Mouse (Mus musculus): ENCODE measurements at regions not wholly inside any gene's neighbourhood (a gene's known extent, or its start where the extent isn't known, plus 50 kb on each side); places are given as distances from the start of the nearest gene placed in this dataset.
"Not testable (repeated sequence)": the region's sequence is repeated elsewhere in the genome, so short reads cannot be mapped to it uniquely, and the experiment has no call there.

DNA sequence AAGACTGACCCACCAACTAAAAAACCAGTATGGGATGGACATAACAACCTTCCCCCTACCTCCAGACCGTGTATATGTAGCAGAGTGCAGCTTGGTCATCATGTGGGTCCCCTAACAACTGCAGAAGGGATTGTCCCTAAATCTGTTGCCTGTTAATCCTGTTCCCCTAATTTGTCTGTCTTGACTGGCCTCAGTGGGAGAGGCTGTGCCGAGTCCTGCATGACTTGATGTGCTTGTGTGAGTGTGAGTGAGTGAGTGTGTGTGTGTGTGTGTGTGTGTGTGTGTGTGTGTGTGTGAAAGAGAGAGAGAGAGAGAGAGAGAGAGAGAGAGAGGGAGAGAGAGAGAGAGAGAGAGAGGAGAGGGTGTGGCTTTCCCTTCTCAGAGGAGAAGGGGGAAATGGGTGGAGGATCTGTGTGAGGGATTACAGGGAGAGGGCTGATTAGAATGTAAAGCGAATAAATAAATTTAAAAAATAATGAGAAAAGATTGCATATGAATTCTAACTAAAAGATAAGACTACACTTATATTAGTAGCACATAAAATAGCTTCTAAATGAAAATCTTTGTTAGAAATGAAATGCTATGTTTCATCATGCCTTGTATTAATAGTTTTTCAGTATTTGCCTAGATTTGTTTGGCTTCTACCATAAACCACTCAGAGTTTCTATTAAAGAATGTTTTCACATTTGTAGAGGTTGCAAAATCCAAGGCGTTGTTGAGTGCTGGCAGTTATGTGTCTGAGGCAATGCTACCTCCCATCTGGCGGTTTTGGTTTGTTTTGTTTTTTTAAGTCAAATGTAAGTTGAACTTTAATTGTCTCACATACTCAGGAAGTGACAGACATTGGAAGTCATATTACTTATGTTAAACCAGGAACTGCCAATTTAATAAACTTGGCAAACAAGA, 740.9 kb downstream of the Abca13 start:
- peak; percentile 54 for DNase-seq

DNA sequence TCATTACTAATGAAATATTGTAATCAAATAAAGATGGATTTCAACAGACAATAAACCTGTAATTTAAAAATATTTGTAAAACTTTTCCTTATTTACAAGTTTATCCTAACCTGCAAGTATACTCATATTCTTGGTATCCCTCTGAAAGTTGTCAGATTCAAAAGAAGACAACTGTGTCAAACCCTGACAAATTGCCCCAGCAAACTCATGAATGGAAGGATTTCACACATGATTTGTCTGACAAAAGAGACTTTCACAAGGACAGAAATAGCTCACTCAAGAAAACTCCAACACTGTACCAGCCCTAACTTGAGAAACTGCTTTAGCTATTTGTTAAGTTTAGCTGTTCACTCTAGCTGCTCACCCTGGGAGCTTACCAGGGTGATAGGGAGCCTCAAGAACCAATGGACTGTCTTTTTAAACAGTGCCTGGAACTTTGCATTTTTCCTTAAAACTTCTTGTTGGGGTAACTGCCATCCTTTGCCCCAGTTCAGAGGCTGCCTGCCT, 771.0 kb downstream of the Abca13 start:
- no peak for DNase-seq

DNA sequence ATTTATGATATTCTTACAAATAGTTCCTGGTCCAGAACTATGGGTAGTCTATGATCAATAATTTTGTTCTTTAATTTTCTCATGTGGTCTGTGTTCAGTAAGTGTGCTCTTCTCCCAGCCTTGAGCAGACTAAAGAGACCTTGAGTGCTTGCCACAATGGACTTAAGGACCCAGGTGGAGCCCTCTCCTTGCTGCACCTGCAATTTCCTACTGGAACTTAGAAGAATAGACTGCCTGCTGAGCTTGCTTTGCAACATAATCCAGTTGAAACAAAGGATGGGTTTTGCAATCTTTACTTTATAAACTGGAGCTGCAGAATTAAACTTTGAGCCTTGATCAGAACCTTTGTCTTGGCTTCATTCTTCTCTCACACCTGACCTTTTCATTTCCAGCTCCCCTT, 791.2 kb downstream of the Abca13 start:
- no peak for DNase-seq

DNA sequence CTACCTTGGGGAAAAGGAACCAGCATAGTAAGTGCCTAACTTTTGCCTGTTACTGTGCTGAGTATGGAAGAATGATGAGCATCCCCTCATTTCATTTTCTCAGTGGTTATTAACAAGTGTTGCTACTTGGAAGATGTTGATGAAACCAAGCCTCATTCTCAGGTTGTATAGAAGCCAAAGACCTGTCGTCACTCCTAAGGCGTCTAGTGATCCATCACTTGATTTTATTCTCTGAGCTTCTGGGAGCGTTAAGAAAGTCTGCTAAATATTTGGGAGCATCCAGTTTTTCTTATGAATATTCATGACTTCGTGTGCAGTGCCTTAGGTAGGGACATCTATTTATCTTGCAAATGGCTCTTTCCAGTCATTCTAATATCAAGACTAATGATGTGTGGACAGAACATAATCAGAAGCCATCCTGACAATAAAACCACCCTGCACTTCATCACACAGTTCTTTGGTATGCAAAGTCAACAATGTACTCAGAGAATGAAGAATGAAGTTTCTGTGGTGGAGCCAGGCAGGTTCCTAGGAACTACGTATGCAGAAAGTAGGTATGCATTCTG, 802.9 kb downstream of the Abca13 start:
- DNase-seq, result peak; percentile 1

GRCm38 (mm10) chr11:9995356-9995755, 803.6 kb downstream of the Abca13 start:
- DNase-seq, result no peak

- DNase-seq, result peak; percentile 71
Observed at GRCm38 (mm10) chr11:9997532-9998138, 805.9 kb downstream of the Abca13 start.

- no peak for DNase-seq
Observed at GRCm38 (mm10) chr11:10002170-10002569, 810.4 kb downstream of the Abca13 start.

GRCm38 (mm10) chr11:10006881-10007280, 815.1 kb downstream of the Abca13 start:
- DNase-seq, result no peak

DNA sequence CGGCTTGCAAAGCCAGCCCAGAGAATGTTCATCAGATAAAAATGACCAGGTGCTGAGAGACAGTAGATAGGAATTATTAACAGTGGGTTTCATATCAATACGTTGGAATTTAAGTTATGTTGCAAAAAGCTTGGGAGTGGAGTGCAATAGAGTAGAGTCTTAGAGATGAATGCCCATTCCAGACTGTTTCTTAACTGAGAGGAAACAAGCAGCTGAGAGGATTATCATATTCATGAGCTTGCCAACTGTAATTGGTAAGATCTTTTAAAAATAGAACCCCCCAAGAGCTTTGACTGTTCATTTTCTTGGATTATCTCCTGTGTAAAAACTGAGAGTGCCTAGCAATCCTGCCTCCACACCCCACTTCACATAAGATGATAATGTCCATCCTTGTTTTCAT, 854.9 kb downstream of the Abca13 start:
- no peak for DNase-seq

DNA sequence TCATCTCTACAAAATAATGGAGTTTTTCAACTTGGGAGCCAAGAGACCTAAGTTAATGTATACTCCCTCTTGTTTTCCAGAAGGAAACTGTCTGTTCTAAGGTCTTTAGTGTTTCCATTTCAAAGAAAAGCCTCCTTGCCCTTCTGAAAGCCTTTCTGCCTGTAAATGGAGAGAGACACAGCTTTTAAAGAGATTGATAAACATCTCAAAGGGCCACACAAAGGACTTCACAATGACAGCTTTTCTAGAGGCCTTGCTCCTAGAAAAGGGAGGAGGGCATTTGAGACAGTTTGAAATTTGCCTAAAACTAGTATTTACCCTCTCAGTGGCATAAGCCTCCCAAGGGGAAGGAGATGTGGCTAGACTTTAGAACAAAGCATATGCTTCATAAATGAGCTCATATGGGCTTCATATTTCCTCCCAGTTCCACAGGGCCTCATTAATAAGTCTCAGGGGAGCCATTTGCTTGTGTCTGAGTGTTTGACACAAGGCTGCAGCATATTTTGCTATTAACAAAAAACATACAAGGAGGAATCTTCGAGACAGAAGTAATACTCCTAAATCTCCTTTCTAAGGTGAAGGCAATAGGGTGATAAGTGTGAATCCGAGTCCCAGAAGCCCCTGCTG, 860.0 kb downstream of the Abca13 start:
- DNase-seq, result no peak

GRCm38 (mm10) chr11:10071881-10072280, 880.1 kb downstream of the Abca13 start:
- DNase-seq, result no peak

GRCm38 (mm10) chr11:10087939-10088338, 896.2 kb downstream of the Abca13 start:
- no peak for DNase-seq

GRCm38 (mm10) chr11:10102314-10102713, 910.6 kb downstream of the Abca13 start:
- not testable (repeated sequence) for DNase-seq

DNA sequence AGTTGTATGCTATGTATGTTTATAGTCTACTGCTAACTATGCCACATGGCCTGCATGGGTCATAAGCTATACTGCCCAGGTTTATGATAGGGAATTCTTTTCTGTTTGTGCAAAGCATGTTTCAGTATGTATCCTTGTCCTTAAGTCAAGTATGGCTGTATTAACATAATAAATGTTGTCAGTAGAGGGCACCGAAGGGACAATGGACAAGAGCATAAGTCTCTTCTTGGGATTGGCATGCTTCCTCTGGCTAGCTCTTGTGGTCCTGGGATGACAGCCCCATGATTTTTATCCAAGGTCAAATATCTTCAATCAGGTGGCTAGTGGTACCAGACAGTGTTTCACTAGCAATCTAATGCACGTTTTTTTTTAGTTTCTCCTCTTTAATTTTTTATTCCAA, 913.3 kb downstream of the Abca13 start:
- DNase-seq, result no peak

DNA sequence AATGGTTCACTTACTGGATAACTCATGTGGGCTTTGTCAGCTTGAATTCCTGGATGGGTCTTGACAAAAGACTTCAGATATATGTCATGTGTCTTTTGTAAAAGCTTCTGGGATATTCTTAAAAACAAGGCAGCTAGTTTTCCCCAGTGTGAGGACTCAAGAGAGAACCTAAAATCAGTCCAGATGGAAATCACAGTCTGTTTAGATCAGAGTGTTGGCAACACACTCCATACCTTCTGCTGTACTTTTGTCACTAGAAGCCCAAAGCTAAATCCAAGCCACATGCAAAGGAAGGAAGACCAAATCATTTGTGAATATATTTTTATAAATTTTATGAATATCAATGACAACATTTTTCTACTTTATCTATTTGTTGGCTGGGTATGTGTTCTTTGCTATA, 950.4 kb downstream of the Abca13 start:
- no peak for DNase-seq

GRCm38 (mm10) chr11:10149160-10149559, 957.4 kb downstream of the Abca13 start:
- DNase-seq, result no peak

GRCm38 (mm10) chr11:10153836-10154235, 960.2 kb upstream of the Vwc2 start:
- no peak for DNase-seq

- DNase-seq, result no peak
Observed at GRCm38 (mm10) chr11:10193738-10194137, 920.3 kb upstream of the Vwc2 start.

DNA sequence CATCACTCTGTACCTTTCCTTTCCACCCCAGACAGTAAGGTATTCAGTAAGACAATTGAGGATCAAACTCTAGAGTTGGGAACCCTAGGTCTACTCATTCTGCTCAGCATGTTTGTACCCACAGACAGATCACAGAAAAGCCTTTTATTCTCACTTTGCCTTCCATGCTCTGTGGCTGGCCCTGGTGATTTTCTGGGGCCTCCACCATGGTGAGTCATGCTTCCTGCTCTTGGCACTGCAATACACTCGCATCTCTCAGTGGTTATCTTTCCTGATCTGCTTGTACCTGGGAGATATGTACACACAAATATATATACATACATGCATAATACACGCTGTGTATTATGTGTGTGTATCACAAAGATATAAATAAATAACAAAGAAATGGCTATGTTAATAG, 919.2 kb upstream of the Vwc2 start:
- no peak for DNase-seq

GRCm38 (mm10) chr11:10201021-10201420, 913.0 kb upstream of the Vwc2 start:
- peak; percentile 72 for DNase-seq

GRCm38 (mm10) chr11:10205257-10205656, 908.8 kb upstream of the Vwc2 start:
- no peak for DNase-seq
